Mouse (Mus musculus) C2C12 (cell line): ENCODE results near the gene Fam222b. TPM values are rescaled to one million over a fixed set of nuclear protein-coding genes. Genes with fewer than 3 reads are reported as not detected.

ENCODE experiments used
- H3K27me3 ChIP-seq: one replicate; pipeline ENCODE4 v1.6.1; 2011; ENCODE audit not compliant: control insufficient read depth, insufficient read depth, insufficient read length
- H3K36me3 ChIP-seq: one replicate; pipeline ENCODE4 v1.6.1; 2011; ENCODE audit not compliant: control insufficient read depth, insufficient read depth
- H3K4me3 ChIP-seq: one replicate; pipeline ENCODE4 v1.5.1; 2011; ENCODE audit warnings: mild to moderate bottlenecking, control low read depth; ENCODE audit not compliant: poor library complexity, insufficient read depth, severe bottlenecking
- H3K79me2 ChIP-seq: one replicate; pipeline ENCODE4 v1.6.1; 2011; ENCODE audit not compliant: control insufficient read depth, insufficient read depth
- H3K79me3 ChIP-seq: one replicate; pipeline ENCODE4 v1.6.1; 2011; ENCODE audit warnings: low read depth, control low read depth
- H3ac ChIP-seq: one replicate; pipeline ENCODE3; 2011; ENCODE audit warnings: low read depth; ENCODE audit not compliant: control insufficient read depth, insufficient read length
- CEBPB ChIP-seq: IDR thresholded peaks from one replicate; pipeline ENCODE4 v1.6.1; 2011; ENCODE audit warnings: low read depth, mild to moderate bottlenecking, control low read depth, moderate library complexity
- CTCF ChIP-seq: IDR thresholded peaks from one replicate; pipeline ENCODE4 v1.5.1; 2011; ENCODE audit not compliant: control insufficient read depth, insufficient read depth, insufficient read length
- FOSL1 ChIP-seq: IDR thresholded peaks from one replicate; pipeline ENCODE4 v1.8.0; 2011; ENCODE audit warnings: mild to moderate bottlenecking, low read length; ENCODE audit not compliant: poor library complexity, insufficient read depth, severe bottlenecking
- MAX ChIP-seq: IDR thresholded peaks from one replicate; pipeline ENCODE4 v1.6.1; 2011; ENCODE audit warnings: mild to moderate bottlenecking, control low read depth
- MYOD1 ChIP-seq: IDR thresholded peaks from one replicate; pipeline ENCODE4 v1.6.1; 2011; ENCODE audit warnings: low read depth; ENCODE audit not compliant: control insufficient read depth, insufficient read length
- MYOG ChIP-seq: IDR thresholded peaks from one replicate; pipeline ENCODE4 v1.6.1; 2011; ENCODE audit not compliant: control insufficient read depth, insufficient read length; ENCODE audit errors: extremely low read depth
- USF1 ChIP-seq: IDR thresholded peaks from one replicate; pipeline ENCODE4 v1.6.1; 2011; ENCODE audit warnings: low read depth, mild to moderate bottlenecking, control low read depth, moderate library complexity
- polyA plus RNA-seq: library from polyadenylated mRNA; unstranded; fragments of >200 nt; fragmentation: generic; extraction: Trizol; gene quantifications from one replicate; pipeline ENCODE4 v1.2.1, GENCODE M21; 2012; ENCODE audit warnings: missing spikeins

Fam222b gene
- polyA plus RNA-seq, 1 experiment = 12.2 TPM

DNA sequence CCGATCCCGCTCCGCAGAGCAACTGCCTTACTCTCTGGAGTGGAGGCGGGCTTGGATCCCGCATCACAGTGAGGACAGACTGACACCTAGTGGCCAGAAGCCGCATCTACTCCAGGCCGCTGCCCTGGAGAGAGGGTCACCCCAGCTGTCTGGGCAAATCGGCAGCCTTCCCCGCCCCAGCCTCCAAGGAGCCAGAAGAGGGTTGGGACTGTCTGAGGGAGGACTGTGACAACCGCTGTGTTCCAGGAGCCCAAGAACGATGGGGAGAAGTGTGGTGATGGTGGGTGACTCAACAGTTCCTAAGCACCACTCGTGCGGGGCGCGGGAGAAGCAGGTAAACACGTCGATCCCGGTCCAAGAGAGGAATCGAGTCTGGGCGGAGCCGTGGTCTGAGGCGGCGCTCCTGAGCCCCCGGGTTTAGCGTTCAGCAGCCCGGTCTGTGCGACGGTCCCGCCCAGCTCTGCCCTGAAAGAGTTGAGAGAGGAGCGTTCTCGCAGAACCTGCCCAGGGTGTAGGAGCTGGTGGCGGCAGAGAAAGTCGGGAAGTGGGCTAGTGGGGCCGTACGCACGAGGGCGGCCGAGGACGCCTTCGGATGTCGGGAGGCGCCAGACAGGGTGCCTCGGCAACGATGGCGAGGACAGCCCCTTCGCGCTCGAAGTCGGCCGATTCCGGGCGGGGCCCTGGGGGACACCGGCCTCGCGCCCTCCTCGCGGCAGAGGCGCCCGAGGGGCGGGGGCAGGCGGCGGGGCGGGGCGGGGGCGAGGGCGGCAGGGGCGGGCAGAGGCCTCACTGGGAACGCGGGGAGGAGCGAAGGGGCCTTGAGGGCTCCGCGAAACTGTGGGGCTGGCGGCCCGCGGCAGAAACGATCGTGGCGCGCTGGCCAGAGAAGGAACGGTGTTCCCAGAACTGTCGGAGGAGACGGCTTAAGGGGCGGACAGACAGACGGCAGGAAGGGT lies 83.7 kb downstream of the Fam222b start:
- TF ChIP-seq CTCF (peak; percentile 96), FOSL1 (no peak), MYOG (no peak), MYOD1 (peak; percentile 14), USF1 (no peak), MAX (no peak)
- Histone ChIP-seq H3K27me3 (no peaks in the 10 kb centered on the region), H3K4me3 (peak overlapping the region; percentile 44), H3K79me3 (peaks cover 25% of the 10 kb centered on the region), H3K36me3 (peaks cover 41% of the 10 kb centered on the region), H3K79me2 (peaks cover 38% of the 10 kb centered on the region), H3ac (peak overlapping the region; percentile 67)

GRCm38 (mm10) chr11:78178859-78179437 lies 84.5 kb downstream of the Fam222b start:
- Histone ChIP-seq H3K79me3 (peaks cover 25% of the 10 kb centered on the region), H3K79me2 (peaks cover 41% of the 10 kb centered on the region), H3ac (peak overlapping the region; percentile 56), H3K27me3 (no peaks in the 10 kb centered on the region), H3K36me3 (peaks cover 41% of the 10 kb centered on the region), H3K4me3 (peak overlapping the region; percentile 44)
- TF ChIP-seq MAX (no peak), MYOD1 (peak; percentile 2), CEBPB (no peak), FOSL1 (no peak), MYOG (no peak)

- TF ChIP-seq USF1 = no peak
- peaks cover 41% of the 10 kb centered on the region for H3K36me3 ChIP-seq
- H3K79me3 ChIP-seq = peaks cover 25% of the 10 kb centered on the region
- H3K79me2 ChIP-seq = peaks cover 46% of the 10 kb centered on the region
- no peaks in the 10 kb centered on the region for H3K27me3 ChIP-seq
- peak overlapping the region; percentile 44 for H3K4me3 ChIP-seq
- H3ac ChIP-seq = peak overlapping the region; percentile 56
Measured at GRCm38 (mm10) chr11:78179438-78179999, 85.1 kb downstream of the Fam222b start.

GRCm38 (mm10) chr11:78180081-78180761 lies 85.8 kb downstream of the Fam222b start:
- TF ChIP-seq CTCF = no peak
- no peak for TF ChIP-seq MAX
- no peak for TF ChIP-seq USF1
- no peak for TF ChIP-seq CEBPB
- Histone ChIP-seq H3K79me3 (peaks cover 25% of the 10 kb centered on the region), H3K27me3 (no peaks in the 10 kb centered on the region), H3K36me3 (peaks cover 41% of the 10 kb centered on the region), H3ac (peak overlapping the region; percentile 13), H3K79me2 (peaks cover 47% of the 10 kb centered on the region), H3K4me3 (no peak overlapping the region)

GRCm38 (mm10) chr11:78181830-78182357 lies 87.4 kb downstream of the Fam222b start:
- peak overlapping the region; percentile 96 for H3K4me3 ChIP-seq
- peak overlapping the region; percentile 70 for H3ac ChIP-seq
- no peaks in the 10 kb centered on the region for H3K27me3 ChIP-seq
- TF ChIP-seq CTCF = no peak
- no peak for TF ChIP-seq USF1
- no peak for TF ChIP-seq MYOD1
- TF ChIP-seq FOSL1 = no peak
- no peak for TF ChIP-seq MAX
- no peak for TF ChIP-seq MYOG
- TF ChIP-seq CEBPB = no peak
- H3K36me3 ChIP-seq = peaks cover 41% of the 10 kb centered on the region
- peaks cover 25% of the 10 kb centered on the region for H3K79me3 ChIP-seq
- H3K79me2 ChIP-seq = peaks cover 47% of the 10 kb centered on the region
